Mouse (Mus musculus) MEL (cell line): Measurements from ENCODE around the gene Vav2.

ENCODE experiments used
- CTCF ChIP-seq, 3 experiments: IDR thresholded peaks in 2 of 3; conservative IDR thresholded peaks in 1 of 3; 2 replicates each; pipeline ENCODE4 v1.5.1; 2011 to 2012; ENCODE audit warnings: low read length in 3 of 3, low read depth in 2 of 3, mild to moderate bottlenecking in 2 of 3, improper control_type of control experiment in 1 of 3, inconsistent platforms in 1 of 3, mixed read lengths in 1 of 3, moderate library complexity in 1 of 3; ENCODE audit not compliant: control insufficient read depth in 1 of 3, insufficient read depth in 1 of 3, poor library complexity in 1 of 3, severe bottlenecking in 1 of 3
- E2F4 ChIP-seq: IDR thresholded peaks from 2 replicates; pipeline ENCODE4 v1.6.1; 2011; ENCODE audit warnings: low read depth, low read length, improper control_type of control experiment, borderline replicate concordance
- KAT2A ChIP-seq: conservative IDR thresholded peaks from 2 replicates; pipeline ENCODE4 v1.6.1; 2012; ENCODE audit warnings: low read depth, low read length, improper control_type of control experiment, inconsistent platforms
- MAFK ChIP-seq: IDR thresholded peaks from 2 replicates; pipeline ENCODE4 v1.6.1; 2011; ENCODE audit warnings: low read depth, mild to moderate bottlenecking, low read length, improper control_type of control experiment, borderline replicate concordance
- MXI1 ChIP-seq: IDR thresholded peaks from 2 replicates; pipeline ENCODE4 v1.6.1; 2011; ENCODE audit warnings: mild to moderate bottlenecking, low read depth, low read length, improper control_type of control experiment
- NRF1 ChIP-seq: IDR thresholded peaks from 2 replicates; pipeline ENCODE4 v1.6.1; 2014; ENCODE audit warnings: low read depth, mild to moderate bottlenecking, inconsistent platforms, low read length, improper control_type of control experiment, moderate library complexity; ENCODE audit not compliant: poor library complexity, insufficient read depth, severe bottlenecking
- POLR2A ChIP-seq, 2 experiments: IDR thresholded peaks; 2 replicates each; pipeline ENCODE4 v1.6.1; 2011 to 2012; ENCODE audit warnings: low read length in 2 of 2, mild to moderate bottlenecking in 2 of 2, control low read depth in 1 of 2, improper control_type of control experiment in 1 of 2, low read depth in 1 of 2, moderate library complexity in 1 of 2; ENCODE audit not compliant: control insufficient read depth in 1 of 2, insufficient read depth in 1 of 2, poor library complexity in 1 of 2
- ZC3H11A ChIP-seq: IDR thresholded peaks from 2 replicates; pipeline ENCODE4 v1.6.1; 2012; ENCODE audit warnings: low read depth, mild to moderate bottlenecking, inconsistent platforms, low read length, improper control_type of control experiment

- TF ChIP-seq E2F4 (no peak), POLR2A (IDR thresholded peaks at IDR 0.05; ENCODE audit: control insufficient read depth in 1 of 2, insufficient read depth in 1 of 2, low read depth in 1 of 2, low read length in 2 of 2, poor library complexity in 1 of 2) (no peak), CTCF (IDR thresholded peaks at IDR 0.05 in 2 of 3, conservative IDR thresholded peaks at IDR 0.05 in 1 of 3; ENCODE audit: control insufficient read depth in 1 of 3, insufficient read depth in 1 of 3, low read depth in 2 of 3, low read length in 3 of 3, poor library complexity in 1 of 3, severe bottlenecking in 1 of 3) (no peak), NRF1 (no peak), MXI1 (no peak), KAT2A (no peak), MAFK (no peak), ZC3H11A (no peak)
Measured at GRCm38 (mm10) chr2:27460651-27461050, 33.8 kb upstream of the Vav2 start.
